Mouse (Mus musculus): ENCODE results near the gene Zmpste24. TPM values are rescaled to one million over a fixed set of nuclear protein-coding genes. Genes with fewer than 3 reads are reported as not detected.

Gene Zmpste24
- polyA plus RNA-seq, 1 experiment from 2014 or later = 38.8 TPM

DNA sequence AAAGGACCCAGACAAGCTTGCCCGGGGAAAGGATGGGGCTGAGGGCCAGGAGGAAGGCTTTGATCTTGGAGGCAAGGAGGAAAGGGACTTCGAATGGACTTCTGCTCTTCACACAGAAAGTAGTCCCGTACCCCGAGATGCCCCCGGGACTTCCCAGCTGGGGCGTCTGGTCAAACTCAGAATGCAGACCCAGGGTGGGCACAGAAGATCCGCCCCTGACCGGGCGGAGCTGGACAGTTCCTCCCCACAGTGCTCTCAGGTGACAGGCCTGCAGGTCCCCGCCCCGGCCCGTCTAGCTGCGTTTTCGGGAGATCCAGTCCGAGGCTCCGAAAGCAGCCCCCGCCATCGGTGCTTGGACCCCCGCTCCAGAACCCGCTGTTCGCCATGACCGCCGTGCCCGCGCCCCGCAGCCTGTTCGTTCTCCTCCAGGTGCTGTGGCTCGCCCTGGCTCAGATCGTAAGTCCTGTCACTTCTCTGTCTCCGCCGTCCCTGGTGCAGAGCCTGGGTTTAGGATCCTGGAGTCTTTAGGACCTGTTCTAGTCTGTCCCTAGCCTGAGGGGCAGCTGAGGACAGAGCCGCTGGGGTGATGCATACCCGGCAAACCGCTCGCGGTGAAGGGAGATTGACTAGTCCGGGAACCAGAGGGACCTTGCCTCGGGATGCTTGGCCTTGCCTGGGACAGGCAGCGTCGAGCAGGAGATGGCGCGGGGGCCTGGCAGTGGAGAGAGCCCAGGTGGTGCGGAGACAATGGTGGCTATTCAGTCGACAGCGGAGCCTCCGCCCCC lies 58.5 kb downstream of the Zmpste24 start, which contains the start of gene Col9a2:
Gene Col9a2 (plus strand): TSS at position 55 of the 785 bp plus-strand sequence.
- Histone ChIP-seq H3K27ac (no peak within 1 kb of the TSS), H3K4me1 (replicated peaks; ENCODE audit: insufficient read depth, low read length) (no peaks in the 10 kb centered on the region), H3K9me3 (replicated peaks; ENCODE audit: low read length) (no peaks in the 10 kb centered on the region), H3K9ac (ENCODE audit: low read depth, low read length) (peak within 1 kb of the TSS; percentile 31), H3K27me3 (ENCODE audit: insufficient read depth, low read length) (peaks cover 5% of the 10 kb centered on the region; the same call in 1 of the 2 replicates), H3K4me3 (replicated peaks; ENCODE audit: low read depth, low read length) (peak within 1 kb of the TSS; percentile 30), H3K36me3 (ENCODE audit: insufficient read depth, low read length) (no peaks in the 10 kb centered on the region), H3K4me2 (ENCODE audit: low read length) (peak within 1 kb of the TSS; percentile 67)
- no peak for DNase-seq (ENCODE audit: low spot score)
- WGBS = 1% methylated on average over 46 of the region's 46 CpGs
- peak; percentile 58; the same call in 1 of the 2 replicates for ATAC-seq (replicated peaks; ENCODE audit: low FRiP score, low read depth)
- TF ChIP-seq CTCF (IDR thresholded peaks at IDR 0.05; ENCODE audit: low read depth) = no peak

DNA sequence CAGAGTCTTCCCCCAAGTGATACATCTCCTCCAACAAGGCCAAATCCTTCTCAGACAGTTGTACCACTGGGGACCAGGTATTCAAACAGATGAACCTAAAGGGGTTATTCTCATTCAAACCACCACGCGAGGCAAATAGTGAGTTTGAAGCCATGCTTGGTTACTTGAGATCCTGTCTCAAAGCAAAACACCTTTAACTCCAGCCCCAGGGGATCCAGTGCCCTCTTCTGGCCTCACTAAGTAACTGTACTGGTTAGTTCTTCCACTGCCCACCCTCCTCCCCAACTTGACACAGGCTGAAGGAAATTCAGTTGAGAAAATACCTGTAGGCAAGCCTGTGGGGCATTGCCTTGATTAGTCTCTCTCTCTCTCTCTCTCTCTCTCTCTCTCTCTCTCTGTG lies 65.0 kb downstream of the Zmpste24 start:
- Histone ChIP-seq H3K4me2 (ENCODE audit: low read length) (no peak overlapping the region), H3K27ac (no peak overlapping the region), H3K27me3 (ENCODE audit: insufficient read depth, low read length) (no peaks in the 10 kb centered on the region), H3K9ac (ENCODE audit: low read depth, low read length) (no peak overlapping the region), H3K4me3 (replicated peaks; ENCODE audit: low read depth, low read length) (no peak overlapping the region), H3K4me1 (replicated peaks; ENCODE audit: insufficient read depth, low read length) (no peaks in the 10 kb centered on the region), H3K36me3 (ENCODE audit: insufficient read depth, low read length) (no peaks in the 10 kb centered on the region), H3K9me3 (replicated peaks; ENCODE audit: low read length) (no peaks in the 10 kb centered on the region)
- TF ChIP-seq CTCF (IDR thresholded peaks at IDR 0.05; ENCODE audit: low read depth) = peak; percentile 54; the same call in 1 of the 2 replicates
- ATAC-seq (replicated peaks; ENCODE audit: low FRiP score, low read depth) (no peak), DNase-seq (ENCODE audit: low spot score) (peak; percentile 26)
- WGBS = 80% methylated on average over 2 of the region's 2 CpGs

DNA sequence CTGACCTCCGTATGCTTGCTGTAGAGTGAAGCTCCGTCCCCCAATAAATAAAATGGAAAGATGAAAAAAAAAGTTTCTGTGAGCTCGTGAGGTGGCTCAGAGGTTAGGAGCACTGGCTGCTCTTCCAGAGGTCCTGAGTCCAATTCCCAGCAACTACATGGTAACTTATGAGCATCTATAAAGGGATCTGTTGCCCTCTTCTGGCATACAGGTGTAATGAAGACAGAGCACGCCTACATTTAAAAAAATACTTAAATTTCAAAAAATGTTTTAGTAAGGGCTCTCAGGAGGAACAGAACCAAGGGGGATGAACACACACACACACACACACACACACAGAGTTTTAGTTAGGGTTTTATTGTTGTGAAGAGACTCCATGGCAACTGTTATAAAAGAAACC lies 66.6 kb downstream of the Zmpste24 start:
- H3K9ac ChIP-seq (ENCODE audit: low read depth, low read length) = no peak overlapping the region
- no peaks in the 10 kb centered on the region for H3K27me3 ChIP-seq (ENCODE audit: insufficient read depth, low read length)
- peak; percentile 21 for DNase-seq (ENCODE audit: low spot score)
- no peak overlapping the region for H3K4me3 ChIP-seq (replicated peaks; ENCODE audit: low read depth, low read length)
- H3K36me3 ChIP-seq (ENCODE audit: insufficient read depth, low read length) = no peaks in the 10 kb centered on the region
- no peaks in the 10 kb centered on the region for H3K4me1 ChIP-seq (replicated peaks; ENCODE audit: insufficient read depth, low read length)
- no peak for ATAC-seq (replicated peaks; ENCODE audit: low FRiP score, low read depth)
- WGBS = 37% methylated on average over 4 of the region's 4 CpGs
- no peak overlapping the region for H3K27ac ChIP-seq
- H3K9me3 ChIP-seq (replicated peaks; ENCODE audit: low read length) = no peaks in the 10 kb centered on the region
- H3K4me2 ChIP-seq (ENCODE audit: low read length) = no peak overlapping the region
- TF ChIP-seq CTCF (IDR thresholded peaks at IDR 0.05; ENCODE audit: low read depth) = peak; percentile 62

DNA sequence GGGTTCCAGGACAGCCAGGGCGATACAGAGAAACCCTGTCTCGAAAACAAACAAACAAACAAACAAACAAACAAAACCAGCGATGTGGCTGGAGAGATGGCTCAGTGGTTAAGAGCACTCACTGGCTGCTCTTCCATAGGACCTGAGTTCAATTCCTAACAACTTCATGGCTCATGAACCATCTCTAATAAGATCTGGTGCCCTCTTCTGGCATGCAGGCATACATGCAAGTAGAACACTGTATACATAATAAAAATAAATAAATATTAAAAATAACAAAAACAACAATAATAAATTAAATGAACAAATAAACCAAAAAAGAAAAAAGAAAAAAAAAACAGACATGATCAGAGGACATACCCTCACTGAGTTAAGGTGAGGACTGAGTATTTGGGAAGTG lies 68.4 kb downstream of the Zmpste24 start:
- no peak overlapping the region for H3K4me3 ChIP-seq (replicated peaks; ENCODE audit: low read depth, low read length)
- peak; percentile 48 for TF ChIP-seq CTCF (IDR thresholded peaks at IDR 0.05; ENCODE audit: low read depth)
- H3K4me1 ChIP-seq (replicated peaks; ENCODE audit: insufficient read depth, low read length) = no peaks in the 10 kb centered on the region
- H3K9ac ChIP-seq (ENCODE audit: low read depth, low read length) = no peak overlapping the region
- no peaks in the 10 kb centered on the region for H3K9me3 ChIP-seq (replicated peaks; ENCODE audit: low read length)
- H3K4me2 ChIP-seq (ENCODE audit: low read length) = no peak overlapping the region
- no peak overlapping the region for H3K27ac ChIP-seq
- WGBS = 81% methylated on average over 3 of the region's 3 CpGs
- no peaks in the 10 kb centered on the region for H3K36me3 ChIP-seq (ENCODE audit: insufficient read depth, low read length)
- ATAC-seq (replicated peaks; ENCODE audit: low FRiP score, low read depth) = no peak
- no peaks in the 10 kb centered on the region for H3K27me3 ChIP-seq (ENCODE audit: insufficient read depth, low read length)
- no peak for DNase-seq (ENCODE audit: low spot score)

DNA sequence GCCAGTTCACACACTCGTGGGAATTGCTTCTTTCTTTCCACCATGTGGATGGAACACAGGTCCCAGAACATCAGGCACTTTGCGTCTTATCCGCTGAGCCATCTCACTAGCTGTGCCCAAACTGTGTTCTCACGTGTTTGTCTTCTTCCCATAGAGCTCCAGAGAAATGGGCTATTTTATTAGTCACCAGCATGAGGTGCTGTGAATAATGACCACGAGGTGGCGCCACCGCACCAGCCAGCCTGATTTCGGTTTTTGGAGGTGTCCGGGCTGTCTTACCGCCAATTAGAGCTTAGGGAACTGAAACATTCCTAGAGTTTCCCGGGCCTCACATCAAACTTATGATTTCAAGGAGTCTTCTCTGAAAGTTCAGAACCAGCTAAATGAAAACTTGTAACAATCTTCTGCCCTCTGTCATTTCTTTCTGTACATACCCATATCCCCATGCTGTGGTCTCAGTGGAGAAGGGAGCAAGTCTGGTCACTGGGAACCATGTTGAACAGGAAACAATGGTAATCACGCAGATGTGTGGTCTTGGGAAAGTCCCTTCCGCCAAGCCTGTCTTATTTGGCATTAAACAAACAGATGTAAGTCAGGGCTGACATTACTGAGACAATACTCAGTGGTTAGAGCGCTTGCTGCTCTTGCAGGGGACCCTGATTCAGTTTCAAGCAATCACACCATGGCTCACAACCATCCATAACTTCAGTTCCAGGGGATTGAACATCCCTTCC lies 69.2 kb downstream of the Zmpste24 start:
- Histone ChIP-seq H3K4me3 (replicated peaks; ENCODE audit: low read depth, low read length) (no peak overlapping the region), H3K4me2 (ENCODE audit: low read length) (no peak overlapping the region), H3K36me3 (ENCODE audit: insufficient read depth, low read length) (no peaks in the 10 kb centered on the region), H3K27ac (no peak overlapping the region), H3K9ac (ENCODE audit: low read depth, low read length) (no peak overlapping the region), H3K4me1 (replicated peaks; ENCODE audit: insufficient read depth, low read length) (no peaks in the 10 kb centered on the region), H3K9me3 (replicated peaks; ENCODE audit: low read length) (no peaks in the 10 kb centered on the region), H3K27me3 (ENCODE audit: insufficient read depth, low read length) (no peaks in the 10 kb centered on the region)
- ATAC-seq (replicated peaks; ENCODE audit: low FRiP score, low read depth) (no peak), DNase-seq (ENCODE audit: low spot score) (peak; percentile 65)
- 28% methylated on average over 14 of the region's 14 CpGs for WGBS
- TF ChIP-seq CTCF (IDR thresholded peaks at IDR 0.05; ENCODE audit: low read depth) = peak; percentile 87

DNA sequence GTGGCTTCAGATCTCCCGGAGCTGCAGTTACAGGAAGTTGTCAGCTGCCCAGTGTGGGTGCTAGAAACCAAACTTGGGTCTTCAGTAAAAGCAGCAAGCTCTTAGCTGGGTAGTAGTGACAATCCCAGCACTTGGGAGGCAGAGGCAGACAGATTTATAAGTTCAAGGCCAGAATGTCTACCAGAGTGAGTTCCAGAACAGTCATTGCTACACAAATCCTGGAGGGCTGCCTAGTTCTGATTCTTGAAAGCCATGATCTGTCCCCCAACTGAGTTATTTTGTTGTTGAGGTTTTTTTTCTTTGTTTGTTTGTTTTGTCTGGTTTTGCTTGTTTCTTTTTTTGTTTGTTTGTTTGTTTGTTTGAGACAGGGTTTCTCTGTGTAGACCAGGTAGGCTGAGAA lies 69.9 kb downstream of the Zmpste24 start:
- 68% methylated on average over 1 of the region's 1 CpGs for WGBS
- H3K9ac ChIP-seq (ENCODE audit: low read depth, low read length) = no peak overlapping the region
- no peaks in the 10 kb centered on the region for H3K27me3 ChIP-seq (ENCODE audit: insufficient read depth, low read length)
- no peak overlapping the region for H3K4me3 ChIP-seq (replicated peaks; ENCODE audit: low read depth, low read length)
- TF ChIP-seq CTCF (IDR thresholded peaks at IDR 0.05; ENCODE audit: low read depth) = no peak
- H3K4me1 ChIP-seq (replicated peaks; ENCODE audit: insufficient read depth, low read length) = no peaks in the 10 kb centered on the region
- H3K27ac ChIP-seq = no peak overlapping the region
- H3K9me3 ChIP-seq (replicated peaks; ENCODE audit: low read length) = no peaks in the 10 kb centered on the region
- DNase-seq (ENCODE audit: low spot score) (no peak), ATAC-seq (replicated peaks; ENCODE audit: low FRiP score, low read depth) (no peak)
- H3K36me3 ChIP-seq (ENCODE audit: insufficient read depth, low read length) = no peaks in the 10 kb centered on the region
- H3K4me2 ChIP-seq (ENCODE audit: low read length) = no peak overlapping the region

Data from kidney, postnatal 0 days (tissue).